Mouse (Mus musculus) forebrain, embryonic 14.5 days (tissue): Measurements from ENCODE around the gene Arl8b. TPM values are rescaled to one million over a fixed set of nuclear protein-coding genes. Genes with fewer than 3 reads are reported as not detected.

ENCODE experiments used
- ATAC-seq: fragments of 200-750 bp; cut with Nextera tagmentation; 2 replicates; pipeline ENCODE4 v1.8.0; 2017; ENCODE audit warnings: mild to moderate bottlenecking, moderate library complexity
- DNase-seq: peaks from one replicate; pipeline ENCODE4 v3.0.0-alpha.2; 2015; ENCODE audit warnings: low spot score
- H3K27ac ChIP-seq: fragments of 300-500 bp; sonication (generic); 2 replicates; pipeline ENCODE4 v1.5.1; 2014; ENCODE audit warnings: low read depth, mild to moderate bottlenecking, control low read depth, low read length, moderate library complexity
- H3K27me3 ChIP-seq: fragments of 300-500 bp; sonication (generic); replicated peaks from 2 replicates; pipeline ENCODE4 v1.6.1; 2014; ENCODE audit warnings: low read length, control low read depth, mixed read lengths; ENCODE audit not compliant: control insufficient read depth, insufficient read depth
- H3K36me3 ChIP-seq: fragments of 300-500 bp; sonication (generic); 2 replicates; pipeline ENCODE4 v1.6.1; 2014; ENCODE audit warnings: low read length, control low read depth; ENCODE audit not compliant: control insufficient read depth, insufficient read depth
- H3K4me1 ChIP-seq: fragments of 300-500 bp; sonication (generic); 2 replicates; pipeline ENCODE4 v1.6.1; 2014; ENCODE audit warnings: antibody characterized with exemption, low read length, control low read depth; ENCODE audit not compliant: control insufficient read depth, insufficient read depth
- H3K4me2 ChIP-seq: fragments of 300-500 bp; sonication (generic); 2 replicates; pipeline ENCODE4 v1.6.1; 2014; ENCODE audit warnings: mild to moderate bottlenecking, control low read depth, low read length
- H3K4me3 ChIP-seq: fragments of 300-500 bp; sonication (generic); 2 replicates; pipeline ENCODE4 v1.5.1; 2014; ENCODE audit warnings: low read depth, low read length, control low read depth
- H3K9ac ChIP-seq: fragments of 300-500 bp; sonication (generic); 2 replicates; pipeline ENCODE4 v1.6.1; 2014; ENCODE audit warnings: mild to moderate bottlenecking, low read length, control low read depth, moderate library complexity
- H3K9me3 ChIP-seq: fragments of 300-500 bp; sonication (generic); replicated peaks from 2 replicates; pipeline ENCODE4 v1.6.1; 2016; ENCODE audit warnings: low read length, control low read depth, mixed read lengths; ENCODE audit not compliant: control insufficient read depth
- WGBS: fragments of 180-500 bp; shearing (Covaris S2); extraction: QIAGEN DNeasy Blood & Tissue Kit; methylation state at CpG from one replicate; pipeline ENCODE4 v1.1.7; 2014; 5-methylcytosine and 5-hydroxymethylcytosine counted together
- polyA plus RNA-seq: library from polyadenylated mRNA; unstranded; fragments of >200 nt; fragmentation: Nextera tagmentation; extraction: Ambion mirVana; gene quantifications from 2 replicates; pipeline ENCODE4 v1.2.1, GENCODE M21; 2014

Gene Arl8b
- polyA plus RNA-seq, 1 experiment from 2014 or later: 93.8 TPM

GRCm38 (mm10) chr6:108835765-108836691 lies 53.1 kb downstream of the Arl8b start:
- no peaks in the 10 kb centered on the region for H3K4me1 ChIP-seq
- no peak overlapping the region for H3K4me2 ChIP-seq
- H3K4me3 ChIP-seq: no peak overlapping the region
- no peak overlapping the region for H3K9ac ChIP-seq
- DNase-seq (no peak), ATAC-seq (no peak)
- peaks cover 21% of the 10 kb centered on the region for H3K36me3 ChIP-seq
- no peak overlapping the region for H3K27ac ChIP-seq
- 90% methylated on average over 16 of the region's 16 CpGs for WGBS
- no peaks in the 10 kb centered on the region for H3K27me3 ChIP-seq
- H3K9me3 ChIP-seq: no peaks in the 10 kb centered on the region

GRCm38 (mm10) chr6:108837081-108837480 lies 54.2 kb downstream of the Arl8b start:
- no peak for ATAC-seq
- H3K27ac ChIP-seq: no peak overlapping the region
- no peaks in the 10 kb centered on the region for H3K4me1 ChIP-seq
- no peaks in the 10 kb centered on the region for H3K27me3 ChIP-seq
- no peak overlapping the region for H3K4me3 ChIP-seq
- WGBS: 89% methylated on average over 4 of the region's 4 CpGs
- no peaks in the 10 kb centered on the region for H3K9me3 ChIP-seq
- no peak overlapping the region for H3K4me2 ChIP-seq
- H3K9ac ChIP-seq: no peak overlapping the region
- no peak for DNase-seq
- H3K36me3 ChIP-seq: peaks cover 23% of the 10 kb centered on the region

- Histone ChIP-seq H3K27ac (no peak overlapping the region), H3K27me3 (no peaks in the 10 kb centered on the region), H3K36me3 (peaks cover 23% of the 10 kb centered on the region), H3K4me2 (no peak overlapping the region), H3K4me1 (no peaks in the 10 kb centered on the region), H3K4me3 (no peak overlapping the region), H3K9ac (no peak overlapping the region), H3K9me3 (no peaks in the 10 kb centered on the region)
- no peak for ATAC-seq
- WGBS: 93% methylated on average over 4 of the region's 4 CpGs
- no peak for DNase-seq
These were observed 55.1 kb downstream of the Arl8b start for GRCm38 (mm10) chr6:108837958-108838357.

- Histone ChIP-seq H3K27me3 (no peaks in the 10 kb centered on the region), H3K36me3 (peaks cover 34% of the 10 kb centered on the region), H3K27ac (no peak overlapping the region), H3K4me1 (no peaks in the 10 kb centered on the region), H3K9ac (no peak overlapping the region), H3K4me2 (no peak overlapping the region), H3K4me3 (no peak overlapping the region), H3K9me3 (no peaks in the 10 kb centered on the region)
- ATAC-seq: no peak
- DNase-seq: no peak
- 90% methylated on average over 4 of the region's 4 CpGs for WGBS
These were observed 56.5 kb downstream of the Arl8b start for GRCm38 (mm10) chr6:108839432-108839831.

- no peaks in the 10 kb centered on the region for H3K27me3 ChIP-seq
- H3K4me3 ChIP-seq: no peak overlapping the region
- no peak for DNase-seq
- H3K4me2 ChIP-seq: no peak overlapping the region
- peaks cover 45% of the 10 kb centered on the region for H3K36me3 ChIP-seq
- H3K4me1 ChIP-seq: no peaks in the 10 kb centered on the region
- H3K27ac ChIP-seq: no peak overlapping the region
- 95% methylated on average over 8 of the region's 8 CpGs for WGBS
- ATAC-seq: no peak
- no peak overlapping the region for H3K9ac ChIP-seq
- H3K9me3 ChIP-seq: no peaks in the 10 kb centered on the region
These were observed 58.2 kb downstream of the Arl8b start for GRCm38 (mm10) chr6:108840861-108841640.

- no peak overlapping the region for H3K4me2 ChIP-seq
- WGBS: 81% methylated on average over 1 of the region's 1 CpGs
- H3K9me3 ChIP-seq: no peaks in the 10 kb centered on the region
- H3K4me1 ChIP-seq: no peaks in the 10 kb centered on the region
- H3K4me3 ChIP-seq: no peak overlapping the region
- peaks cover 40% of the 10 kb centered on the region for H3K36me3 ChIP-seq
- DNase-seq: no peak
- H3K27ac ChIP-seq: no peak overlapping the region
- no peaks in the 10 kb centered on the region for H3K27me3 ChIP-seq
- no peak overlapping the region for H3K9ac ChIP-seq
- ATAC-seq: no peak
These were observed 60.8 kb downstream of the Arl8b start for GRCm38 (mm10) chr6:108843664-108844063.

- H3K27me3 ChIP-seq: no peaks in the 10 kb centered on the region
- no peak overlapping the region for H3K9ac ChIP-seq
- H3K27ac ChIP-seq: no peak overlapping the region
- H3K4me3 ChIP-seq: no peak overlapping the region
- peaks cover 42% of the 10 kb centered on the region for H3K36me3 ChIP-seq
- WGBS: 74% methylated on average over 3 of the region's 3 CpGs
- ATAC-seq (no peak), DNase-seq (no peak)
- no peaks in the 10 kb centered on the region for H3K9me3 ChIP-seq
- no peaks in the 10 kb centered on the region for H3K4me1 ChIP-seq
- no peak overlapping the region for H3K4me2 ChIP-seq
These were observed 61.2 kb downstream of the Arl8b start for GRCm38 (mm10) chr6:108844093-108844492.

GRCm38 (mm10) chr6:108844771-108845170 lies 61.9 kb downstream of the Arl8b start:
- no peaks in the 10 kb centered on the region for H3K4me1 ChIP-seq
- ATAC-seq: no peak
- DNase-seq: no peak
- H3K27ac ChIP-seq: no peak overlapping the region
- no peak overlapping the region for H3K9ac ChIP-seq
- H3K36me3 ChIP-seq: peaks cover 39% of the 10 kb centered on the region
- 88% methylated on average over 7 of the region's 7 CpGs for WGBS
- H3K4me2 ChIP-seq: no peak overlapping the region
- no peaks in the 10 kb centered on the region for H3K9me3 ChIP-seq
- no peak overlapping the region for H3K4me3 ChIP-seq
- no peaks in the 10 kb centered on the region for H3K27me3 ChIP-seq
